21 mouse cellular contexts compared by ENCODE assay signal in the genomic region with DNA sequence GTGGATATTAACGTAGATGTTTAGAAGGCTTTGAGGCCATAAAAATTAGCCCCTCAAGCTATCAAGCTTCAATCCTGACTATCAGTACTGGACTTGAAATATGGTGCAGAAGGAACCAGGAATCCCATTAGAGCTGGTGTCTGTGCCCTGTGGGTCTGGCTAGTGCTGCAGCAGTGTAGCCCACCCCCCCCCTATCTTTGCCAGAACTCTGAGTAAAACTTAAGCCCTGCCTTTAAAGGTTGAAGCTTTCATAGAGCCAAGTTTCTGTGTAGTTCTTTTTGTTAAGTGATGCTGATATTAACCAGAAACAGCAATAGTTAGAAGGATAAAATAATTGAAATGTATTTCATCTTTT.
A peak's percentile ranks its signal among the peaks of the same experiment; 100 is the strongest.
DNase-seq lines count a peak whose midpoint lies in the region; ATAC-seq lines count a peak whose summit lies in the region.
"Had no signal": no experiment of that assay in that cellular context is flagged by ENCODE, and none has a peak within 500 bp of the region (broad histone marks: within the 10 kb centered on the region; RNA-seq: fewer than 3 reads in every experiment).

No protein-coding gene starts in this region.

- H3K27me3 ChIP-seq in heart, embryonic 13.5 days (replicated peaks) = no peaks in the 10 kb centered on the region
- H3K27me3 ChIP-seq in midbrain, embryonic 11.5 days (ENCODE audit: control insufficient read depth, insufficient read depth, low read length) = no peaks in the 10 kb centered on the region
- H3K27me3 ChIP-seq in midbrain, embryonic 14.5 days (ENCODE audit: control insufficient read depth, insufficient read depth, low read length) = no peaks in the 10 kb centered on the region
- H3K27me3 ChIP-seq in limb, embryonic 15.5 days = no peaks in the 10 kb centered on the region
- H3K27me3 ChIP-seq in midbrain, embryonic 16.5 days (ENCODE audit: control insufficient read depth, insufficient read depth, low read depth, low read length) = no peaks in the 10 kb centered on the region
- H3K27me3 ChIP-seq: CH12.LX; heart, embryonic 12.5 days; Patski had no signal

- 38% methylated on average over 1 of the region's 1 CpGs for WGBS in heart, embryonic 13.5 days
- WGBS in midbrain, embryonic 11.5 days = 81% methylated on average over 1 of the region's 1 CpGs
- 46% methylated on average over 1 of the region's 1 CpGs for WGBS in midbrain, embryonic 14.5 days
- WGBS in limb, embryonic 15.5 days = 37% methylated on average over 1 of the region's 1 CpGs
- WGBS in midbrain, embryonic 16.5 days = 52% methylated on average over 1 of the region's 1 CpGs

- peak overlapping the region; percentile 49 for H3K27ac ChIP-seq in heart, embryonic 13.5 days (replicated peaks)
- no peak overlapping the region for H3K27ac ChIP-seq in midbrain, embryonic 11.5 days (ENCODE audit: low read depth, low read length)
- H3K27ac ChIP-seq in midbrain, embryonic 14.5 days (replicated peaks; ENCODE audit: low read depth, low read length) = no peak overlapping the region
- H3K27ac ChIP-seq in limb, embryonic 15.5 days = 0 out of 2 replicates have a peak overlapping the region, but pooled peaks have one; percentile 4
- H3K27ac ChIP-seq in midbrain, embryonic 16.5 days (ENCODE audit: low read length) = no peak overlapping the region
- H3K27ac ChIP-seq: forebrain, embryonic 12.5 days; hindbrain, embryonic 10.5 days had no signal

- H3K4me3 ChIP-seq in heart, embryonic 13.5 days = no peak overlapping the region
- H3K4me3 ChIP-seq in midbrain, embryonic 11.5 days (ENCODE audit: low read depth, low read length) = no peak overlapping the region
- no peak overlapping the region for H3K4me3 ChIP-seq in midbrain, embryonic 14.5 days (replicated peaks; ENCODE audit: low read depth, low read length)
- H3K4me3 ChIP-seq in limb, embryonic 15.5 days = no peak overlapping the region
- no peak overlapping the region for H3K4me3 ChIP-seq in midbrain, embryonic 16.5 days (ENCODE audit: low read depth, low read length)
- H3K4me3 ChIP-seq: forebrain, embryonic 12.5 days; heart, embryonic 12.5 days; hindbrain, embryonic 10.5 days had no signal

- no peak for DNase-seq in heart, postnatal 14 days
- DNase-seq in midbrain, embryonic 11.5 days (ENCODE audit: low spot score, missing footprints) = peak; percentile 78
- DNase-seq in midbrain, embryonic 14.5 days = no peak
- no peak for DNase-seq in cerebellum, postnatal 25 days
- no peak for DNase-seq in left cerebral cortex, adult 18-20 months (ENCODE audit: low spot score in 2 of 2)
- DNase-seq: adrenal gland, postnatal 25 days; cerebellum, adult 18-20 months; cerebellum, adult 9-11 months; gastrocnemius, postnatal 10 days; heart, postnatal 10 days had no signal

- peaks cover 22% of the 10 kb centered on the region for H3K36me3 ChIP-seq in heart, embryonic 13.5 days
- no peaks in the 10 kb centered on the region; the same call in 1 of the 2 replicates for H3K36me3 ChIP-seq in midbrain, embryonic 11.5 days (ENCODE audit: control insufficient read depth, insufficient read depth, low read length)
- H3K36me3 ChIP-seq in midbrain, embryonic 14.5 days (ENCODE audit: control insufficient read depth, insufficient read depth, low read length) = peaks cover 4% of the 10 kb centered on the region
- H3K36me3 ChIP-seq in limb, embryonic 15.5 days = peaks cover 11% of the 10 kb centered on the region
- H3K36me3 ChIP-seq in midbrain, embryonic 16.5 days (ENCODE audit: control insufficient read depth, insufficient read depth, low read length) = 0 out of 2 replicates have a peak, but pooled peaks cover 4% of the 10 kb centered on the region

- H3K9me3 ChIP-seq in heart, embryonic 13.5 days = no peaks in the 10 kb centered on the region
- H3K9me3 ChIP-seq in midbrain, embryonic 11.5 days (ENCODE audit: control insufficient read depth, low read length) = no peaks in the 10 kb centered on the region
- H3K9me3 ChIP-seq in midbrain, embryonic 14.5 days (ENCODE audit: control insufficient read depth, low read length) = no peaks in the 10 kb centered on the region
- no peaks in the 10 kb centered on the region for H3K9me3 ChIP-seq in limb, embryonic 15.5 days
- no peaks in the 10 kb centered on the region for H3K9me3 ChIP-seq in midbrain, embryonic 16.5 days (replicated peaks; ENCODE audit: control insufficient read depth, low read length, poor library complexity, severe bottlenecking)
- H3K9me3 ChIP-seq: forebrain, embryonic 12.5 days; heart, embryonic 12.5 days; hindbrain, embryonic 10.5 days had no signal

- H3K4me1 ChIP-seq in heart, embryonic 13.5 days = peaks cover 59% of the 10 kb centered on the region
- peaks cover 13% of the 10 kb centered on the region; the same call in 1 of the 2 replicates for H3K4me1 ChIP-seq in midbrain, embryonic 11.5 days (ENCODE audit: control insufficient read depth, insufficient read depth, low read length)
- H3K4me1 ChIP-seq in midbrain, embryonic 14.5 days (ENCODE audit: control insufficient read depth, insufficient read depth, low read length) = 0 out of 2 replicates have a peak, but pooled peaks cover 5% of the 10 kb centered on the region
- peaks cover 9% of the 10 kb centered on the region for H3K4me1 ChIP-seq in limb, embryonic 15.5 days
- peaks cover 13% of the 10 kb centered on the region for H3K4me1 ChIP-seq in midbrain, embryonic 16.5 days (ENCODE audit: control insufficient read depth, insufficient read depth, low read length)

- intact Hi-C loops in heart, postnatal 14 days (cut with DNase I) = no loop called here

- no peak for ATAC-seq in heart, embryonic 13.5 days (ENCODE audit: extremely low read depth, insufficient number of reproducible peaks, low FRiP score, low TSS enrichment)
- ATAC-seq in midbrain, embryonic 11.5 days (ENCODE audit: low FRiP score) = no peak
- ATAC-seq in midbrain, embryonic 14.5 days (ENCODE audit: low FRiP score, low TSS enrichment) = no peak
- no peak for ATAC-seq in limb, embryonic 15.5 days (ENCODE audit: insufficient number of reproducible peaks, low FRiP score, low TSS enrichment, low read depth)
- ATAC-seq in midbrain, embryonic 16.5 days = 0 out of 2 replicates have a peak, but pooled peaks have one; percentile 56
- ATAC-seq: activated CD4-positive, CD25-positive, alpha-beta regulatory T cell, adult 4 months; forebrain, embryonic 16.5 days; Patski had no signal

- H3K4me2 ChIP-seq in heart, embryonic 13.5 days = no peak overlapping the region
- H3K4me2 ChIP-seq in midbrain, embryonic 11.5 days = no peak overlapping the region
- H3K4me2 ChIP-seq in midbrain, embryonic 14.5 days (ENCODE audit: low read length) = no peak overlapping the region
- no peak overlapping the region for H3K4me2 ChIP-seq in limb, embryonic 15.5 days
- no peak overlapping the region for H3K4me2 ChIP-seq in midbrain, embryonic 16.5 days (ENCODE audit: low read length)
- H3K4me2 ChIP-seq: forebrain, embryonic 12.5 days; heart, embryonic 12.5 days; hindbrain, embryonic 14.5 days had no signal

- no peak overlapping the region for H3K9ac ChIP-seq in heart, embryonic 13.5 days
- H3K9ac ChIP-seq in midbrain, embryonic 11.5 days (ENCODE audit: low read length) = no peak overlapping the region
- H3K9ac ChIP-seq in midbrain, embryonic 14.5 days (replicated peaks; ENCODE audit: low read length) = no peak overlapping the region
- H3K9ac ChIP-seq in limb, embryonic 15.5 days = no peak overlapping the region
- H3K9ac ChIP-seq in midbrain, embryonic 16.5 days (ENCODE audit: low read depth, low read length) = no peak overlapping the region
- H3K9ac ChIP-seq: forebrain, embryonic 12.5 days; heart, embryonic 12.5 days; hindbrain, embryonic 14.5 days had no signal

Comparison
In these comparisons a context has a peak if more than half of its experiments do, and no peak if none do; other contexts are left out.
1. H3K27ac ChIP-seq: peak in heart, embryonic 13.5 days (single experiment) and limb, embryonic 15.5 days (single experiment); none in midbrain, embryonic 11.5 days (single experiment), midbrain, embryonic 14.5 days (single experiment) and midbrain, embryonic 16.5 days (single experiment).